Mouse (Mus musculus) spleen, adult 2 months (tissue): ENCODE measurements around the gene Lrrc25.

ENCODE experiments used
- CTCF ChIP-seq: fragments of 200-500 bp; IDR thresholded peaks from 2 replicates; pipeline ENCODE4 v1.5.1; 2011; ENCODE audit warnings: mild to moderate bottlenecking, inconsistent platforms; ENCODE audit not compliant: insufficient read depth, insufficient read length, insufficient replicate concordance; ENCODE audit errors: extremely low read depth
- POLR2A ChIP-seq: fragments of 200-500 bp; IDR thresholded peaks from 2 replicates; pipeline ENCODE4 v1.6.1; 2011; ENCODE audit warnings: low read depth, low read length, inconsistent platforms

DNA sequence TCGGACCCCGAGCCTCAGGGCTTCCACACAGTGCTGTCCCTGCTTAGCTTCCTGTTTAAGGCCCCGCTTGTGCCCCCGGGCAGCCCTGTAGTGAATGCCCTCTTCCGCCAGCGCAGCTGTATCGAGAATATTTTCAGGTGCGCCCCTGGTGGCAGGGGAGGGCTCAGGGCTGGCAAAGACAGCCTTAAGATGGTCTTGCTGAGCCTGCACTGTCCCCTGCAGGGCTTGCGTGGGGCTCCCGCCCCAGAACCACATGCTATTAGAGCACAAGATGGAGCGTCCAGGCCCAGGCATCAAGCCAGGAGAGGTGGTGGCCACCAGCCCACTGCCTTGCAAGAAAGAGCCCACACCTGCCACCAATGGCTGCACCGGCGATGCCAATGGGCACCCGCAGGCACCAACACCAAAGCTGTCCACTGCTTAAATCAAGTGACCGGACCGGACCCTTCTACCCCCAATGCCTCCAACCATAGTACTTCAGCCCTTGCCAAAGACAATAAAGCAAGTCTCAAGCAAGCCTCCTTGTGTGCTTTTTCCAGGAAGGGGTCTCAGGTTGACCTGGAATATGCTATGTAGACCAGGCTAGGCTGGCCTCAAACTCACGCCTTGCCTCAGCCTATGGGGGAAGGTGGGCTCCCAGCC, 19.1 kb upstream of the Lrrc25 start:
- no peak for TF ChIP-seq CTCF
- TF ChIP-seq POLR2A = no peak
